Mouse (Mus musculus) ES-Bruce4 (cell line): ENCODE data around the gene Xirp1. TPM values are rescaled to one million over a fixed set of nuclear protein-coding genes. Genes with fewer than 3 reads are reported as not detected.

ENCODE experiments used
- H3K27ac ChIP-seq: 2 replicates; pipeline ENCODE4 v1.5.1; 2012; ENCODE audit warnings: low read length, inconsistent platforms; ENCODE audit not compliant: insufficient read depth
- H3K27me3 ChIP-seq: 2 replicates; pipeline ENCODE4 v1.6.1; 2012; ENCODE audit warnings: mild to moderate bottlenecking, low read length, inconsistent platforms; ENCODE audit not compliant: control insufficient read depth, poor library complexity, insufficient read depth, severe bottlenecking
- H3K36me3 ChIP-seq: 2 replicates; pipeline ENCODE4 v1.6.1; 2012; ENCODE audit warnings: inconsistent platforms, mild to moderate bottlenecking, low read length, moderate library complexity; ENCODE audit not compliant: control insufficient read depth, poor library complexity, insufficient read depth, severe bottlenecking
- H3K4me1 ChIP-seq: one replicate; pipeline ENCODE4 v1.8.1; 2011; ENCODE audit warnings: low read length; ENCODE audit not compliant: control insufficient read depth, insufficient read depth
- H3K4me3 ChIP-seq: 2 replicates; pipeline ENCODE4 v1.5.1; 2011; ENCODE audit warnings: low read depth, mild to moderate bottlenecking, low read length
- H3K9ac ChIP-seq: 2 replicates; pipeline ENCODE4 v1.6.1; 2012; ENCODE audit warnings: low read depth, mild to moderate bottlenecking, inconsistent platforms; ENCODE audit not compliant: poor library complexity, severe bottlenecking
- H3K9me3 ChIP-seq: replicated peaks from 2 replicates; pipeline ENCODE4 v1.6.1; 2012; ENCODE audit warnings: mild to moderate bottlenecking, low read length, inconsistent platforms; ENCODE audit not compliant: control insufficient read depth, poor library complexity, insufficient read depth, severe bottlenecking
- CTCF ChIP-seq: IDR thresholded peaks from one replicate; pipeline ENCODE4 v1.8.1; 2011; ENCODE audit warnings: low read depth, low read length
- EP300 ChIP-seq: IDR thresholded peaks from 2 replicates; pipeline ENCODE4 v1.6.1; 2011; ENCODE audit warnings: low read depth, low read length; ENCODE audit not compliant: insufficient read depth
- POLR2A ChIP-seq: IDR thresholded peaks from one replicate; pipeline ENCODE4 v1.8.1; 2011; ENCODE audit warnings: low read length; ENCODE audit not compliant: insufficient read depth
- polyA plus RNA-seq: library from polyadenylated mRNA; stranded (reverse); fragments of >200 nt; gene quantifications from 2 replicates; pipeline ENCODE4 v1.2.4, GENCODE M21; 2011; ENCODE audit warnings: low read depth; ENCODE audit not compliant: missing spikeins, insufficient read depth, insufficient read length

The Xirp1 gene
- polyA plus RNA-seq, 1 experiment, result not detected

- H3K36me3 ChIP-seq, result no peaks in the 10 kb centered on the region
- H3K9ac ChIP-seq, result peak overlapping the region; percentile 82
- peaks cover 24% of the 10 kb centered on the region for H3K4me1 ChIP-seq
- no peaks in the 10 kb centered on the region for H3K9me3 ChIP-seq
- H3K27ac ChIP-seq, result no peak overlapping the region
- no peak for TF ChIP-seq CTCF
- TF ChIP-seq EP300, result no peak
- no peak for TF ChIP-seq POLR2A
- H3K4me3 ChIP-seq, result peak overlapping the region; percentile 92
- H3K27me3 ChIP-seq, result no peaks in the 10 kb centered on the region
These were observed 40.3 kb downstream of the Xirp1 start for GRCm38 (mm10) chr9:119982956-119983551.

- TF ChIP-seq EP300 (peak; percentile 64; the same call in 1 of the 2 replicates), POLR2A (no peak), CTCF (peak; percentile 33)
- Histone ChIP-seq H3K9me3 (no peaks in the 10 kb centered on the region), H3K36me3 (no peaks in the 10 kb centered on the region), H3K27ac (peak overlapping the region; percentile 70), H3K4me3 (peak overlapping the region; percentile 92), H3K4me1 (peaks cover 26% of the 10 kb centered on the region), H3K27me3 (no peaks in the 10 kb centered on the region), H3K9ac (no peak overlapping the region)
These were observed 41.1 kb downstream of the Xirp1 start for GRCm38 (mm10) chr9:119982241-119982811.

GRCm38 (mm10) chr9:119981183-119982179 lies 41.9 kb downstream of the Xirp1 start:
- H3K9me3 ChIP-seq, result no peaks in the 10 kb centered on the region
- H3K27me3 ChIP-seq, result no peaks in the 10 kb centered on the region
- H3K4me3 ChIP-seq, result peak overlapping the region; percentile 60
- no peak for TF ChIP-seq POLR2A
- 0 out of 2 replicates have a peak, but pooled peaks have one; percentile 60 for TF ChIP-seq EP300
- TF ChIP-seq CTCF, result no peak
- no peaks in the 10 kb centered on the region for H3K36me3 ChIP-seq
- H3K4me1 ChIP-seq, result peaks cover 27% of the 10 kb centered on the region
- peak overlapping the region; percentile 70 for H3K27ac ChIP-seq
- H3K9ac ChIP-seq, result no peak overlapping the region; the same call in 1 of the 2 replicates

- H3K9ac ChIP-seq, result no peak overlapping the region
- no peaks in the 10 kb centered on the region for H3K27me3 ChIP-seq
- H3K4me1 ChIP-seq, result peaks cover 24% of the 10 kb centered on the region
- H3K4me3 ChIP-seq, result no peak overlapping the region
- peak overlapping the region; percentile 70 for H3K27ac ChIP-seq
- no peak for TF ChIP-seq EP300
- no peaks in the 10 kb centered on the region for H3K36me3 ChIP-seq
- H3K9me3 ChIP-seq, result no peaks in the 10 kb centered on the region
These were observed 42.6 kb downstream of the Xirp1 start for GRCm38 (mm10) chr9:119980770-119981182.

- no peaks in the 10 kb centered on the region for H3K9me3 ChIP-seq
- H3K4me3 ChIP-seq, result no peak overlapping the region
- no peak overlapping the region for H3K9ac ChIP-seq
- TF ChIP-seq EP300 (no peak), POLR2A (no peak), CTCF (no peak)
- H3K27me3 ChIP-seq, result no peaks in the 10 kb centered on the region
- H3K4me1 ChIP-seq, result peaks cover 24% of the 10 kb centered on the region
- H3K36me3 ChIP-seq, result peaks cover 4% of the 10 kb centered on the region
- no peak overlapping the region for H3K27ac ChIP-seq
These were observed 43.6 kb downstream of the Xirp1 start for GRCm38 (mm10) chr9:119979749-119980148.
